Mouse (Mus musculus) MEL (cell line): Measurements from ENCODE around the gene Prdm15. TPM values are rescaled to one million over a fixed set of nuclear protein-coding genes. Genes with fewer than 3 reads are reported as not detected.
A peak's percentile ranks its signal among the peaks of the same experiment; 100 is the strongest.

ENCODE experiments used
- DNase-seq: peaks from one replicate; pipeline ENCODE4 v3.0.0; 2011; ENCODE audit warnings: low read depth, low spot score
- H3K27ac ChIP-seq: 2 replicates; pipeline ENCODE4 v1.5.1; 2012; ENCODE audit warnings: low read depth, mild to moderate bottlenecking, control low read depth, low read length, moderate library complexity; ENCODE audit not compliant: control insufficient read depth
- H3K27me3 ChIP-seq, 2 experiments: fragments of 150-350 bp in 1 of 2; sonication (generic) in 1 of 2; 2 replicates each; pipeline ENCODE4 v1.6.1; 2012; ENCODE audit warnings: low read length in 2 of 2, mild to moderate bottlenecking in 2 of 2, improper control_type of control experiment in 1 of 2, moderate library complexity in 1 of 2; ENCODE audit not compliant: insufficient read depth in 2 of 2, control insufficient read depth in 1 of 2
- H3K36me3 ChIP-seq, 2 experiments: 2 replicates each; pipeline ENCODE4 v1.6.1; 2012 to 2014; ENCODE audit warnings: low read length in 2 of 2, improper control_type of control experiment in 1 of 2, inconsistent platforms in 1 of 2, mild to moderate bottlenecking in 1 of 2; ENCODE audit not compliant: insufficient read depth in 2 of 2, control insufficient read depth in 1 of 2
- H3K4me1 ChIP-seq, 2 experiments: fragments of 150-350 bp in 1 of 2; sonication (generic) in 1 of 2; 2 replicates each; pipeline ENCODE4 v1.6.1; 2012; ENCODE audit warnings: low read length in 2 of 2, improper control_type of control experiment in 1 of 2, mild to moderate bottlenecking in 1 of 2; ENCODE audit not compliant: insufficient read depth in 2 of 2, control insufficient read depth in 1 of 2
- H3K4me3 ChIP-seq, 2 experiments: fragments of 150-350 bp in 1 of 2; sonication (generic) in 1 of 2; 2 replicates each; pipeline ENCODE4 v1.5.1; 2012; ENCODE audit warnings: low read depth in 2 of 2, low read length in 2 of 2, mild to moderate bottlenecking in 2 of 2, moderate library complexity in 2 of 2, control low read depth in 1 of 2, improper control_type of control experiment in 1 of 2; ENCODE audit not compliant: control insufficient read depth in 1 of 2, insufficient read depth in 1 of 2
- H3K79me2 ChIP-seq: 2 replicates; pipeline ENCODE4 v1.6.1; 2012; ENCODE audit warnings: mild to moderate bottlenecking, low read length, moderate library complexity; ENCODE audit not compliant: control insufficient read depth, poor library complexity, insufficient read depth
- H3K9ac ChIP-seq: 2 replicates; pipeline ENCODE4 v1.6.1; 2012; ENCODE audit warnings: low read depth, mild to moderate bottlenecking, control low read depth, low read length, moderate library complexity; ENCODE audit not compliant: control insufficient read depth, poor library complexity, severe bottlenecking
- H3K9me3 ChIP-seq: fragments of 150-350 bp; sonication (generic); replicated peaks from 2 replicates; pipeline ENCODE4 v1.6.1; 2012; ENCODE audit warnings: mild to moderate bottlenecking, low read length, improper control_type of control experiment, moderate library complexity; ENCODE audit not compliant: insufficient read depth
- CHD1 ChIP-seq: IDR thresholded peaks from 2 replicates; pipeline ENCODE4 v1.6.1; 2012; ENCODE audit warnings: low read depth, mild to moderate bottlenecking, inconsistent platforms, low read length, improper control_type of control experiment
- CTCF ChIP-seq, 3 experiments: IDR thresholded peaks in 2 of 3; conservative IDR thresholded peaks in 1 of 3; 2 replicates each; pipeline ENCODE4 v1.5.1; 2011 to 2012; ENCODE audit warnings: low read length in 3 of 3, low read depth in 2 of 3, mild to moderate bottlenecking in 2 of 3, improper control_type of control experiment in 1 of 3, inconsistent platforms in 1 of 3, mixed read lengths in 1 of 3, moderate library complexity in 1 of 3; ENCODE audit not compliant: control insufficient read depth in 1 of 3, insufficient read depth in 1 of 3, poor library complexity in 1 of 3, severe bottlenecking in 1 of 3
- ELF1 ChIP-seq: IDR thresholded peaks from 2 replicates; pipeline ENCODE4 v1.6.1; 2014; ENCODE audit warnings: low read depth, mild to moderate bottlenecking, inconsistent platforms, low read length, improper control_type of control experiment, moderate library complexity
- MAX ChIP-seq: IDR thresholded peaks from 2 replicates; pipeline ENCODE4 v1.6.1; 2011; ENCODE audit warnings: low read length, improper control_type of control experiment
- MEF2A ChIP-seq: IDR thresholded peaks from 2 replicates; pipeline ENCODE4 v1.6.1; 2014; ENCODE audit warnings: low read depth, mild to moderate bottlenecking, inconsistent platforms, low read length, improper control_type of control experiment; ENCODE audit not compliant: poor library complexity, insufficient replicate concordance, severe bottlenecking; ENCODE audit errors: extremely low read depth
- MXI1 ChIP-seq: IDR thresholded peaks from 2 replicates; pipeline ENCODE4 v1.6.1; 2011; ENCODE audit warnings: mild to moderate bottlenecking, low read depth, low read length, improper control_type of control experiment
- MYC ChIP-seq: IDR thresholded peaks from 2 replicates; pipeline ENCODE4 v1.6.1; 2011; ENCODE audit warnings: low read depth, mild to moderate bottlenecking, low read length, improper control_type of control experiment, moderate library complexity
- POLR2A ChIP-seq, 2 experiments: IDR thresholded peaks; 2 replicates each; pipeline ENCODE4 v1.6.1; 2011 to 2012; ENCODE audit warnings: low read length in 2 of 2, mild to moderate bottlenecking in 2 of 2, control low read depth in 1 of 2, improper control_type of control experiment in 1 of 2, low read depth in 1 of 2, moderate library complexity in 1 of 2; ENCODE audit not compliant: control insufficient read depth in 1 of 2, insufficient read depth in 1 of 2, poor library complexity in 1 of 2
- RAD21 ChIP-seq: IDR thresholded peaks from 2 replicates; pipeline ENCODE4 v1.6.1; 2011; ENCODE audit warnings: mild to moderate bottlenecking, low read depth, low read length, improper control_type of control experiment
- SMC3 ChIP-seq: IDR thresholded peaks from 2 replicates; pipeline ENCODE4 v1.6.1; 2011; ENCODE audit warnings: low read depth, low read length, improper control_type of control experiment
- TBP ChIP-seq: IDR thresholded peaks from 2 replicates; pipeline ENCODE4 v1.8.0; 2011; ENCODE audit warnings: low read depth, low read length, improper control_type of control experiment
- UBTF ChIP-seq: IDR thresholded peaks from 2 replicates; pipeline ENCODE4 v1.6.1; 2012; ENCODE audit warnings: low read depth, mild to moderate bottlenecking, inconsistent platforms, low read length, improper control_type of control experiment, moderate library complexity, borderline replicate concordance; ENCODE audit not compliant: insufficient read depth
- USF1 ChIP-seq: IDR thresholded peaks from 2 replicates; pipeline ENCODE4 v1.6.1; 2014; ENCODE audit warnings: low read depth, mild to moderate bottlenecking, inconsistent platforms, low read length, improper control_type of control experiment, moderate library complexity
- ZKSCAN1 ChIP-seq: IDR thresholded peaks from 2 replicates; pipeline ENCODE4 v1.6.1; 2012; ENCODE audit warnings: low read depth, mild to moderate bottlenecking, inconsistent platforms, low read length, improper control_type of control experiment, moderate library complexity
- ZNF384 ChIP-seq: IDR thresholded peaks from 2 replicates; pipeline ENCODE4 v1.6.1; 2012; ENCODE audit warnings: low read depth, mild to moderate bottlenecking, inconsistent platforms, low read length, improper control_type of control experiment
- polyA plus RNA-seq, 2 experiments: library from polyadenylated mRNA; stranded (reverse) in 1 of 2; unstranded in 1 of 2; fragments of >175 nt in 1 of 2; fragments of >200 nt in 1 of 2; gene quantifications; 2 replicates each; pipeline versions ENCODE4 v1.2.1 to v1.2.4; 2012; ENCODE audit warnings: low replicate concordance in 2 of 2, low read depth in 1 of 2; ENCODE audit not compliant: insufficient read length in 2 of 2, insufficient read depth in 1 of 2, missing spikeins in 1 of 2
- total RNA-seq: library from RNA; depleted of rRNA; stranded (reverse); fragments of 300-350 nt; gene quantifications from 2 replicates; pipeline ENCODE4 v1.2.3, GENCODE M21; 2012

Gene Prdm15
- total and polyA plus RNA-seq, 3 experiments: 10.7 to 12.0 TPM; not detected in 1

GRCm38 (mm10) chr16:97851061-97851740, 449 bp downstream of the Prdm15 start (continued):
- TF ChIP-seq MEF2A (no peak), ELF1 (no peak)

DNA sequence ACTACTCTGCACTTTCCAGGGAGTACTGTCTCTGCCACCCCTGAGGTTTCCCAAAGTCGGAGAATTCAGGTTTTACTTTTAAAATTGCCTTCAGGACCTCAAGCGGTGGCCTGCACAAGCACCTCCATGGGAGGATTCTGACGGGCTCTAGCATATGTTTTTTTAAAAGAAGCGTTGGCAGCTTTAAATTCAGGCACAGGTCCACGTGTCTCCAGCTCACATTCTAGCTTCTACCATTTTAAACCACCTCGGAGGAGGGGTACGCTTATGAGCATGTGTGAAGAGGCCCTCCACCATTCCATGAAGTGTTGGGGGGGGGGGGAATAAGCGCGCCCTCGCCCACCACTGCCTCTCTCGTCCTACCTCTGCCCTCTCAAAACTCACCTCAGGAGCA, 986 bp downstream of the Prdm15 start:
- H3K79me2 ChIP-seq: peaks cover 39% of the 10 kb centered on the region
- peaks cover 0 to 22% of the 10 kb centered on the region in 2 experiments; a peak in 3 of 4 replicates for H3K36me3 ChIP-seq
- DNase-seq: peak; percentile 73
- H3K27ac ChIP-seq: peak overlapping the region; percentile 62
- H3K9ac ChIP-seq: peak overlapping the region; percentile 91
- peaks cover 8 to 24% of the 10 kb centered on the region in 2 experiments for H3K4me1 ChIP-seq
- no peaks in the 10 kb centered on the region for H3K9me3 ChIP-seq
- peak; percentile 94 for TF ChIP-seq MYC
- TF ChIP-seq CTCF (IDR thresholded peaks at IDR 0.05 in 2 of 3, conservative IDR thresholded peaks at IDR 0.05 in 1 of 3; ENCODE audit: control insufficient read depth in 1 of 3, insufficient read depth in 1 of 3, low read depth in 2 of 3, low read length in 3 of 3, poor library complexity in 1 of 3, severe bottlenecking in 1 of 3): no peak
- TF ChIP-seq MAX: peak; percentile 78
- peak; percentile 96 for TF ChIP-seq MXI1
- peak in 1 of 2 experiments; percentile 37; a peak in 1 of 4 replicates for TF ChIP-seq POLR2A (IDR thresholded peaks at IDR 0.05; ENCODE audit: control insufficient read depth in 1 of 2, insufficient read depth in 1 of 2, low read depth in 1 of 2, low read length in 2 of 2, poor library complexity in 1 of 2)
- TF ChIP-seq RAD21: no peak
- TF ChIP-seq ZKSCAN1: no peak
- peak; percentile 69 for TF ChIP-seq TBP
- TF ChIP-seq UBTF: no peak
- H3K4me3 ChIP-seq: peak overlapping the region; percentile 63 to 100
- no peaks in the 10 kb centered on the region for H3K27me3 ChIP-seq

GRCm38 (mm10) chr16:97848832-97849231, 2.8 kb downstream of the Prdm15 start:
- DNase-seq: no peak
- H3K27ac ChIP-seq: no peak overlapping the region
- no peak overlapping the region for H3K9ac ChIP-seq
- H3K9me3 ChIP-seq: no peaks in the 10 kb centered on the region
- peaks cover 8 to 24% of the 10 kb centered on the region in 2 experiments for H3K4me1 ChIP-seq
- H3K79me2 ChIP-seq: peaks cover 39% of the 10 kb centered on the region
- H3K27me3 ChIP-seq: no peaks in the 10 kb centered on the region
- H3K4me3 ChIP-seq: no peak overlapping the region
- peaks cover 0 to 22% of the 10 kb centered on the region in 2 experiments; a peak in 3 of 4 replicates for H3K36me3 ChIP-seq
- no peak for TF ChIP-seq MYC
- TF ChIP-seq ELF1: no peak
- no peak for TF ChIP-seq ZNF384
- TF ChIP-seq CHD1: no peak
- no peak for TF ChIP-seq SMC3
- TF ChIP-seq USF1: no peak
